Mouse (Mus musculus): ENCODE data around the gene Car11.
"Not testable (repeated sequence)": the region's sequence is repeated elsewhere in the genome, so short reads cannot be mapped to it uniquely, and the experiment has no call there.

The Car11 gene

DNA sequence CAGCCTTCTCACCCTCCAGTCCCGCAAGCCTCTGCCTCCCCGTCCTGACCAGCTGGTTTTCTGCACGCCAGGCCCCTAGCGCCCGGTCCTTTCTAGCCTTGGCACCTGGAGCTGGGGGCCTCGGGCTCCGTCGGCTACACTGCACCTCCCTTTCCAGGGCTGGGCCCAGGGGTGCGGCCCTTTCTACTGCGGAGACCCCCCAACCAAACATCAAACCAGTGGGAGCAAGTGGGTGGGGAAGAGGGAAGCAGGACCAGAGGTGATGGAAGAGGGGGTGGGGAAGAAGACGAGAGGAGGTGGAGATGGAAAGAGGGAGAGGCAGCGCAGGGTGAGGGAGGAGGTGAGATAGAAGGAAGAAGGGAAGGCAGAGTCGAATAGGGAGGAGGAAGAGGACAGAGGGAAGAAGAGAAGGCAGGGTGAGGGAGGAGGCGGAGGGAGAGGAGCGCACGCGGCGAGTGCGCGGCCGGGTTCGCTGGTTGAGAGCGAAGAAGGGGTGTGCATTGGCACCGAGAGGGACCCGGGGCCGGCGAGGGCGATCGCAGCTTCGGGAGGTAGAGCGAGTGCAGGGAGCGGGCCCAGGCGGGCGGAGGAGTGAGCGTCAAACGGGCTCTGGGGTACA is at the start of gene Car11:
Gene Car11 (plus strand): TSS at position 321 of the 619 bp plus-strand sequence.
- in situ Hi-C loops (cut with MseI, MboI): no loop called here

DNA sequence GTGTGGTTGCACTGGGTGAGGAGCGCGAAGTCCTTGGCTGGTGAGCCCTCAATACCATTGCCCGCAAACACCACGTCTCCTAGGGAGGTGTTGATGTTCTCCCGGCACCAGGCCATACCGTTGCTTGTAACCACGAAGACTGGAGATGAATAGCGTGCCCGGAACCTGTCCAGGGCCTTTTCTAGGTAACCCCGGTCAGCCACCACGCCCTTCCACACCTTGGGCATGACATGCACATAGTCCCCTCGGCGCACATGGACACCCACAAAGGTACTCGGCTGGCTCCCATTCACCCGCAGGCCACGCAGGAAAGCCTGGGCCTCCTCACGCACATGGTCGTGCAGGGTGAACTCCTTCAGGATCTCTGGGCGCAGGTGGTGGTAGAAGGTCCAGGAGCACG is 49.2 kb upstream of the Car11 start:
- in situ Hi-C loops (cut with MseI, MboI): not testable (repeated sequence)

DNA sequence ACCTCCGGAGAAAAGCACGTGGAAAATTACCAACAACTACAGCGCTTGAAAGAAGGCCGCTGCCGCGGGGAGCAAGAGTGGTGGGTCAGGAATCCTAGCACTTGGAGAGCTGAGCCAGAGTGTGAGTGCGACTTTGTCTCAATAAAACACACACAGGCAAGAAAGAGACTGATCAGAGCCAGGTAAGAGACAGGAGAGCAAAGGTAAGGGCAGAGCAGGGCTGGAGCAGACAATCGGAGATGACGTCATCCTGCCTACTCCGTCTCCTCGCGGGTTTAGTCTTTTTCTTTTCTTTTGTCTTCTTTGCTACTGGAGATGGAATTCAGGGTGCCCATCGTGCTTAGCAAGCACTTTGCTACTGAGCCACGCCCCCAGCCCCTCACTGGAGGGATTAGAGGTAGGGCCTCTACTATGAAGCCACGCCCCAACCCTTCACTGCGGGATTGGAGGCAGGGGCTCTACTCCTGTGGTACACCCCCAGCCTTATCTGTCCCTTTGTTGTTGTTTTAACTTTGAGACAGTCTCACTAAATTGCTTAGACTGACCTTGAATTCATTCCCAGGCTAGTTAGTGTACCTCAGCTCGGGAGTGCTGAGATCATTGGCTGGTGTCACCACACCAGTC is 45.1 kb upstream of the Car11 start:
- in situ Hi-C loops (cut with MseI, MboI): no loop called here

DNA sequence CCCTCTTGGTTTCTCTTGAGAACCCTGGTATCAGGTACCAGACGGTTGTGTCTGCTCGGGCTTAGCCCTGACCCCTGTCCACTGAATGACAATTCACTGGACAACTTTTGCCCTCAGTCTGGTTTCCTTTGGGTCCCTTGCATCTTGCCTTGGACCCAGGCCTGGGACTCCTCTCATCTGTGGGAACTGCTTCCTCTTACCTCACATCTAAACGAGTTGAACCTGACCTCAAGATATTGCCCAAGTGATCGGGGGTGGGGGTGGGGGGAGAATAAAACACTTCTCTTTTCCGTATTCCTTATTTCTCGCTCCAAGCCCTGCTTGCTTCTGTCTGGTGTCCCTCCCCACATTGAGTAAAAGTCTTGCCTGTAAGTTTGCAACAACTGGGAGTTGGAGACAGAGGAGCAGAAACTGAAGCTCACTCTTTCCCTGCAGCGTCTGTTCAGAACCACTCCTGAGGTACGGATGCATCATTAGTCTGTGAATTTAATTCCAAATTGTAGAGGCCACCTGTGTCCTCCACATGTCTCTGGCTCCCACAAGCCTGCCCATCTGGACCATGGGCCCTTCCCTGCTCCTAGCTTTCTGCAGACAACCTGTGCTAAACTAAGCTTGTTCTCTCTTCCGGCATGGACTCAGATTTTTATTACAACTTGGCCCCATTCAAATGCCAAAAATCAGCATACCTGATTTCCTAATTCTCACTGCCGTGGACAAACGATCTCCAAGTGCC is 38.7 kb upstream of the Car11 start:
- in situ Hi-C loops (cut with MseI, MboI): no loop called here

DNA sequence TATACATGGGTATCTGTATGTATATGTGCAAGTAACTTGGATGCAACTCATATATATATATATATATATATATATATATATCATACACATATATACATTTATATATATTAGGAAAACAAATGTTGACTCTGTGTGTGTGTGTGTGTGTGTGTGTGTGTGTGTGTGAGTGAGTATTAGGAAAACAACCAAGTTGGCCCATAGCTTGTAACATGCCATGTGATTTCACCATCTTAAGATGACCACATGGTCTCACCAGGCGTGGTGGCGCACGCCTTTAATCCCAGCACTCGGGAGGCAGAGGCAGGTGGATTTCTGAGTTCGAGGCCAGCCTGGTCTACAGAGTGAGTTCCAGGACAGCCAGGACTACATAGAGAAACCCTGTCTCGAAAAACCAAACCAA is 37.9 kb upstream of the Car11 start:
- in situ Hi-C loops (cut with MseI, MboI): not testable (repeated sequence)

DNA sequence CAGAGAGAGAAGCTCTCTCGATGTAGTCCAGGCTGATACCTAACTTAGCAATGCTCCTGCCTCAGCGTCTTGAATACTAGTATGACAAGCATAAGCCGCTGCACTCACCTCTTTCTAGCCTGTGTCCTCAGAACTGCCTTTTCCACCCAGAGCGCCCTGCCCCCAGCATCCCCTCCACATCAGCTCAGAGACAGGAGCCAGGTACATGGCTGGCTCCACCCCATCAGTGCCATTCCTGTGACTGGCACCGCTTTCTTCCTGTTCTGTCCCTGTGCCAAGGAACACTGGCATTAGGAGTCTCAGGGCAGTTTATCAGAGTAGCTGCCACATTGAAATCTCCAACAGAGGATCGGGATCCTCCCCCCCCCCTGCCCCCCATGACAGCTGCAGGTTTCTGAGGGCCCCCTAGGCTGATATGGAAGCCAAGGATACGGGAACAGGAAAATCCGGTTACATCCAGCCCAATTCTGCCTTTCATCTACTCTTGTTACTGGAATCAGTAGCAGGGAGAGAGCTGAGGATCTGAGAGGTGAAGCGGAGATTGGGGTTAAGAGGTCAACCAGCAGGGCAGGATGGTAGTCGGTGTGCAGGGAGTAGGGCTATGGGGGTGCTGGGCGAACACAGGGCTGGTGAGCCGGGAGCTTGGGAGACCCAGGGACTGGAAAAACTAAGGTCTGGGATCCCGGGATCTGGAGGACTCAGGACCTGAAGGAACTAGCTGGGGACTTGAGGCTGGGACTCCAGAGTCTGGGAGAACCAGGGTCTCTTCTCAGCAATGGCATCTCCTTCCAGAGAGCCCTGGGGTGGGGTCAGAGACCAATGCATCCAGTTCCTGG is 34.1 kb upstream of the Car11 start:
- in situ Hi-C loops (cut with MseI, MboI): loop anchor here in 1 of 2 experiments (5.0 kb wide), 1 partner anchor 63 kb away; no protein-coding TSS in a partner anchor

DNA sequence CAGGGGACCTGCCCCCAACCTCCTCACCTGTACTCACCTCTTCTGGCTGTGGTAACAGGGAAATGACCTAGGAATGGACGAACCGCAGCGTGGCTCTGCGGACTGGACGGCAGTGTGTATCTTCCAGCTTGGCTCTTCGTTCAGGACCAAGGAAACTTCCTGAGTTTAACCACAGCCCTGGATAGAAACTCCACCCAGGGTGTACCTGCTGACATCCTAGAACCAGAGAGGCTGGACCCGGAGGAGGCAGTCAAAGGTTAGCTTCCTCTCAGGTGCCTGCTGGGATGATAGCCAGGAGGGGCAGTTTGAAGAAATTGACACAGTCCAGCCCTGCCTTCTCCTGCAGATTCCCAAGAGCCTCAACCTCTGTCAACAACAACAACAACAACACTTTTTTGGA is 33.5 kb upstream of the Car11 start, which contains the start of gene Fut2:
Gene Fut2 (minus strand): TSS at position 234 of the 400 bp plus-strand sequence.
- in situ Hi-C loops (cut with MseI, MboI): loop anchor here in 1 of 2 experiments (5.0 kb wide), 1 partner anchor 64 kb away; no protein-coding TSS in a partner anchor

DNA sequence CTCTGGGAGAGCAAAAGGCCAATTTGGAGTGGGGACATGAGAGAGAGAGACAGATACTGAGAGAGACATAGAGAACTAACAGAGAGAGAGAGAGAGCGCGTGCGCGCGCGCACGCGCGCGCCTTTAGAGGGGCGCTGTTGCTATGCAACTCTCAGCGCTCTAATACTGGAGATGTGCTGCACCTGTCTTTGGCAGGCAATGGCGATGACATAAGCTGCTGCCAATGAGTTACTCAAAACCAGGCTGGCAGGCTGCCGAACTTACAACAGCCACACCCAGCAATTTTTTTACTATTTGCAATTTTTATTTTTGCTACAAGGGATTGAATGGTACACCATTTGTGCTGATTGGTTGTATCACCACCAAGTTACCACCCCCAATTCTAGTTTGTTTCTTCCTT is 31.9 kb upstream of the Car11 start:
- in situ Hi-C loops (cut with MseI, MboI): loop anchor here in 1 of 2 experiments (5.0 kb wide), 1 partner anchor 65 kb away; no protein-coding TSS in a partner anchor

DNA sequence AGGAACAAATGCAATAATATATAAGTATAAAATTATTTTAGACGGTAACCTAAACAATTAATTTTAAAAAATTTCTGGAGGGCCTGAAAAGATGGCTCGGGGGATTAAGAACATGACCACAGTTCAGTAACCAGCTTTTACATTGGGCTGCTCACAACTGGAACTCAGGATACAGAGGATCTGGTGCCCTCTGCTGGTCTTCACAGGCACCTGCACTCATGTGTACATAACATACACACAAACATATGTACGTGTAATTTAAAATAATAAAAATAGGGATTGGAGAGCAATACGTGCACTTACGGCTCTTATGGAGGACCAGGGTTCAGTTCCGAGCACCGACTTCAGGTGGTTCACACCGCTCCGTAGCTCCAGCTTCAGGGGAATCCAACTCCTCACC is 30.7 kb upstream of the Car11 start:
- in situ Hi-C loops (cut with MseI, MboI): loop anchor here in 1 of 2 experiments (5.0 kb wide), 1 partner anchor 67 kb away; no protein-coding TSS in a partner anchor

DNA sequence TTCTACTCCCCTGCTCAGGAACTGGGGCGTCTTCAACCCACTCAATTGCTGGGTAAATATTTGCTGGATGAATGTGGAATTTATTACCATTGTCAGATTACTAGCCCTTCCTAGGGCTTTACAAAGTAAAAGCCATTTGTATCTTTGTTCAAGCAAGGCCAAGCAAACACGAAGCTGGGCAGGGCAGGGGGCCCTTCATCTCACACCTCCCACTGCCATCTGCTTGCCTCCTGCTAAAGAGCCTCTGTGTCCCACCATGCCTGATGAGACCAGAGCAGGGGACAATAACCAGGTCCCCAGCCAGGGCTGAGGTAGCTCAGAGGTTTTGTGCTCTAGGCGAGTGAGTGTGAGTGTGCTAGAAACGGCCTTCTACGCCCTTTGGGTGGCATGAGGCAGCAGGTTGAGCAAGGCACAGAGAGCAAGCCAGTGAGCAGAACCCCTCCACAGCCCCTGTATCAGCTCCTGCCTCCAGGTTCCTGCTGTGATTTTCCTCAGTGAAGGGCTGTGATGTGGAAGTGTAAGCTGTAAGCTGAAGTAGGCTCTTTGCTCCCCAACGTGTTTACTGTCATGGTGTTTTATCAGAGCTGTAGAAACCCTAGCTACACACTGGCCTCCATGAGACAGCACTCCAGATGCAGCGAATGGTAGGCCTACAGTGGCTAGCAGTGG is 21.9 kb upstream of the Car11 start:
- in situ Hi-C loops (cut with MseI, MboI): no loop called here

DNA sequence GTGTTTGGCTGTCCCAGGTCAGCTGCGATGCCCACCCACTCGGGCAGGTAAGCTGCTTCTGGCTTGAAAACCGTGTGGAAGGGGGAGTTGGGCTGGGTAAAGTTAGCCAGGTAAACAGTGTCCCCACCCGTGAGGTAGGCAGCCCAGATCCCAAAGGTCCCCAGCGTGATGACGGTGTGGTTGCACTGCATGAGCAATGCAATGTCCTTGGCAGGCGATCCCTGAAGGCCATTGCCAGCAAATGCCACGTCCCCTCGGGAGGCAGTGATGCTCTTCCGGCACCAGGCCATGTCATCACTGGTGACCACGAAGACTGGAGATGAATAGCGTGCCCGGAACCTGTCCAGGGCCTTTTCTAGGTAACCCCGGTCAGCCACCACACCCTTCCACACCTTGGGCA is 21.1 kb upstream of the Car11 start:
- in situ Hi-C loops (cut with MseI, MboI): no loop called here

DNA sequence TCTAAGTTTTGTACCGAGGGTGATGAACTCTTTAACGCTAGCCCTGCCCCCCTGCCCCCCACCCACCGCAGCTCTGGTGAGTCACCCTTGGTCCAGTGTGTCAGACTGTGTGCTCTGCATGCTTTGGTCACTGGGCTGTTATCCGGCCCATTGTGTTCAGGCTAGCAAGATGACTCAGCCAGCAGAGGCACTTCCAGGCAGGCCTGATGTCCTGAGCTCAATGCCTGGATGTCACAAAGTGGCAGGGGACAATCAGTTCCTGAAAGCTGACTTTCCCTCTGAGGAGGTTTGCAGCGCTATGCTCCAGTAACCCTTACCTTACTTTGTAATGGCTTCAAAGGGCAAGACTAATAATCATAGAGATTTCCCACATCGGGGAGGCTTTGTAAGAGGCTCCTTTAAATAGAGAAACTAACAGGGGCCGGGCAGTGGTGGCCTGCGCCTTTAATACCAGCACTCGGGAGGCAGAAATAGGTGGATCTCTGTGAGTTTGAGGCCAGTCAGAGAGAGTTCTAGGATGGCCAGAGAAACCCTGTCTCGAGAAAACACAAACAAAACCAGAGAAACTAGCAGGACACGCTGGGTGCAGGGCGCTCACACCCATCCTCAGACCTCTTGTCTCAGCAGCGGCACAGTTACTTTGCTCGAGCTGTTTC is 19.5 kb upstream of the Car11 start:
- in situ Hi-C loops (cut with MseI, MboI): no loop called here

DNA sequence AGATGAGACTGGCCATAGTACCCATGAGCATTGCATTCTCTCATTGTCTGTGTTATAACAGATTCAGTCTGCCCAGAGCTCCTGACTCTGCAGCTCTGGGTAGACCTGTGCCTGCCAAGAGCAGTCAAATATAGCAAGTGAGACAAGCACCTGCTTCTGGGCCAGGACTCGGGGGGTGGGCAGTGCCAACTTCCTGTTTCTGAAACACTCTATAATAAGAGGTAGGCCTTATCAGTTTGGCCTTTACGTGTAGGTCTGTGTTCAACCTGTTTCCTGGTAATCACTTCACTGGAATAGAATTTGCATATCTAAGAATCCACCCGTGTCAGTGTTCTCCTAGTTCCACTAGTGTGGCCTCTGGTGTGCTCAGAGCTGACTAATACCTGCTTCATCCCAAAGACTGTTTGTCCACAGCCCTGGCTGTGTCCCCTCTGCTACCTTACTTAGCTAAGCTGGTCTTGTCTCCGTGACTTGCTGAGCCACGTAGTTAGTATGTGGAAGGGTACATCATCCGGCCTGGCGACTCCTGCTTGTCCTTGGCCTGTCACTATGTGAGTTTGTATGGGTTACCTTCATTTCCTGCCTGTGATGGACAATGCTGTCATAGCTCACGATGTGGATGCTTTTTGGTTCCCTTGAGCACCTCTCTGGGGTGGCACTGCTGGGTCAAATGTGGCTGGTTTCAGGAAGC is 18.5 kb upstream of the Car11 start:
- in situ Hi-C loops (cut with MseI, MboI): no loop called here

DNA sequence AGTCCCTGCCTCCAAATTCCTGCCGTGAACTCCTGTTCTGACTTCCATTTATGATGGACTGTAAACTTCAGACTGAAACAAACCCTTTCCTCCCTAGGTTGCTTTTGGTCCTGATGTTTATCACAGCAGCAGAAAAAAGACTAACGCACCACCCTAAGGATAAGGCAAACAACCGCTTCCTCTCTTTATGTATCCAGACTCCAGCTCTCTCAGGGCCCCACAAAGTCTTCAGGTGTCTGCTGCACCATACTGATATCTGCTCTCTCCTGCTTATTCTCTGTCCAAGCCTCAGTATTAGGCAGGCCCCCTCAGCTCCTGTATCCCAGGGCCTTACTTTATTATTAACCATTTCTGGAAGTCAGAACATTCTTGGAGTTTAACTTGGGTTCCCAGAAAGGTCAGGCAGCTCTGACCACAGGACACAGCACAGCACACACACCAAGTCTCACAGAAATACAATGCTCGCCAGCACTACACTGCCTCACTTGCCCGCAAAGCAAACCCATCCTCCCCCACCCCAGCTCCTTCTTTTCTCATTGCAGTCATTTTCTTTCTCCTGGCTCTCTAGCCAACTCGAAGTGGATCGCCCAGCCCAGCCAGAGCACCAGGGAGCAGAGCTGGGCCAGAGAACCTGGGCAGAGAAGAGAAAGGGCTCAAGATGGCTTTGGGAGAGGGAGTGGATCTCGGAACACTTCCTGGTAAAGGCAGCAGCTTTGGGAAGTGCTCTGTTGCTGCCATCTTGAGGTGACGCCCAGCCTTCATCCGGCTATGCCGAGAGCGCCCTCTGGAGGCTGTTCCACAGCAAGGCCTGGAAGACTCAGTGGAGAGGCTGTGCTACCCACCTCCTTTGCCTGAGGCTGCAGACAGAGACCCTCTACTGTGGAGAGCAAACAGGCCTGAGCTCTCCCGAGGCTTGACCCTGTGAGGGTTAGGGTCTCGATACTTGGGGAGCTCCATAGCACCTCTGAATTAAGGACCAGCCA is 17.2 kb upstream of the Car11 start:
- in situ Hi-C loops (cut with MseI, MboI): no loop called here

DNA sequence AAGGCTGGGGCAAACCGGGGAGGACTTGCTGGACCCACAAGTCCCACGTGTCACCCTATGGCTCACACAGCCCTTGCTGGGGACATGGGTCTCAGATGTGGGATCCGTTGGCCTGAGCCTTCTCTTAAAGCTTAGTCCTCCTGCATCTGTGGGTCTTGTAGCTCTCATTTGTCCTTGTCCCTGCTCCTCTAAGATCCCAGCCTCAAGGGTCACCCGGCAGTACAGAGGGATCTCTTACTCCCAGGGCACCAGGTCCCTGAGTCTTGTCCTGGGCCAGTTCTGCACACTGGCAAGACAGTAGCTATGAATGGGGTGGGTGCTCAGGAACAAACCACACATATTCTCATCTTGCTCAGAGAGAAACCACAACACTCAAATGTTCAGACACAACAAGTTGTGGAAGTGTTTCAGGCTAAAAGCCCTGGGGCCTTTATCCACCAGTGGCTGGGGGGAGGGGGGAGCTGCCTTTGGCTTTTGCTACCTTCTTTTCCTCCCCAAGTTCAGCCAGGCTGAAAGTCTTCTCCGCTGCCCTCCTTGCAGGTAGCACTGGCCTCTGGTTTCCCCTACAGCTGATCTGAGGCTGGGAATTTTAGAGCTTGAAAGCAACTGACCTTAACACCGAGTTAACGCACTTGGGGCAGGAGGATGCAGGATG is 16.1 kb upstream of the Car11 start, which contains the start of gene Ntn5:
Gene Ntn5 (plus strand): TSS at position 627 of the 655 bp plus-strand sequence.
- in situ Hi-C loops (cut with MseI, MboI): no loop called here

DNA sequence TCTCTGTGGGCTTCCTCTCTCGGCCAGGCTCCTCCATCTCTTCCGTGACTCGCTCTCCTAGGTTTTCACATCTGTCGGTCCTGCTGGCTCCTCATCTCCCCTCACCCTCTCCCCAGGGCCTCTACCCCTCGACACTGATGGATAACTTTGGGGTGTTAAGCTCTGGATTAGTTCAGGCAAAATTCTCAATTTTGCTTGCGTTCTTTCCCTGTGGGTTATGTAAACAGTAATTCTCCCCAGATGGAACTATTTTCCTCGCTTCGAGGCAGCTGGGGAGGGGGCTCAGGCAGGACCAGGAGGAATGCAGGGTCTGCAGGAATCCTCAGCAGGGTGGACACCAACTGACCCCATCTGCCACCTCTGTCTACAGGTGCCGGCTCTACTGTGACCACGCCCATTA is 13.8 kb upstream of the Car11 start:
- in situ Hi-C loops (cut with MseI, MboI): no loop called here

DNA sequence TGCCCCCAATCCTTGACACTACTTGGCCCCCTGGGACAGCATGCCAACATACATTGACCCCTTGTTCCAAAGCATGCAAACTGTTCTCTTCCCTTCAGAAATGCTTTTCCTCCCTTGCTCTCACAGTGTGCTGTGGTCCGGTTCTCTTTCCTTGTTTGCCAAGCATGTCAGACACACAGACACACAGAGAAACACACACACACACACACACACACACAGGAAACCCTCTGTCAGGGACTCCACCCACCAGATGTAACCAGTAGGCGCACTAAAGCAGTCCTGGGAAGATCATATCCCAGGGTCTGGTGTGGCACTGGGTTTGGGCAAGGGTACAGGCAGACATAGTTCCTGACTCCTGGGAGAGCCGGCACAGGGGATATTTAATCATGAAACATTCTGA is 12.8 kb upstream of the Car11 start:
- in situ Hi-C loops (cut with MseI, MboI): no loop called here

DNA sequence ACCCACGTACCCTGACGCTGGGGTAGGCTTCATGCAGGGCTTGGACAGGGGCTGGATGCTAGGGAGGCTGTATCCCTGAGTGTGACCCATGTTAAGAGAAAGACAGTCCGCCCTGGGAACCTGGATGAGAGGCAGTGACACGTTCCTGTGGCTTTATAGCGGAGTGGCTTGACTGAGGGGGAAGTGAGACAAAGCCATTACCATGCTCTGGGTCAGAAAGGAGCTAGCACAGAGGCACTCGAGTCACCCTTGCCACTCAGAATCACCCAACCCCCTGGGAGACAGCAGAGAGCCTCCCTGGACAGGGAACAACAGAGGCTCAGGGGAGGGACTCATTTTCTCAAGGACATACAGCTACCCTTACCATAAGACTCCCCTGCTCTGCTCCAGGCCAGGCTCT is 10.5 kb upstream of the Car11 start:
- in situ Hi-C loops (cut with MseI, MboI): no loop called here
